Comparison of ENCODE assay signal across 8 mouse cellular contexts in the genomic region with DNA sequence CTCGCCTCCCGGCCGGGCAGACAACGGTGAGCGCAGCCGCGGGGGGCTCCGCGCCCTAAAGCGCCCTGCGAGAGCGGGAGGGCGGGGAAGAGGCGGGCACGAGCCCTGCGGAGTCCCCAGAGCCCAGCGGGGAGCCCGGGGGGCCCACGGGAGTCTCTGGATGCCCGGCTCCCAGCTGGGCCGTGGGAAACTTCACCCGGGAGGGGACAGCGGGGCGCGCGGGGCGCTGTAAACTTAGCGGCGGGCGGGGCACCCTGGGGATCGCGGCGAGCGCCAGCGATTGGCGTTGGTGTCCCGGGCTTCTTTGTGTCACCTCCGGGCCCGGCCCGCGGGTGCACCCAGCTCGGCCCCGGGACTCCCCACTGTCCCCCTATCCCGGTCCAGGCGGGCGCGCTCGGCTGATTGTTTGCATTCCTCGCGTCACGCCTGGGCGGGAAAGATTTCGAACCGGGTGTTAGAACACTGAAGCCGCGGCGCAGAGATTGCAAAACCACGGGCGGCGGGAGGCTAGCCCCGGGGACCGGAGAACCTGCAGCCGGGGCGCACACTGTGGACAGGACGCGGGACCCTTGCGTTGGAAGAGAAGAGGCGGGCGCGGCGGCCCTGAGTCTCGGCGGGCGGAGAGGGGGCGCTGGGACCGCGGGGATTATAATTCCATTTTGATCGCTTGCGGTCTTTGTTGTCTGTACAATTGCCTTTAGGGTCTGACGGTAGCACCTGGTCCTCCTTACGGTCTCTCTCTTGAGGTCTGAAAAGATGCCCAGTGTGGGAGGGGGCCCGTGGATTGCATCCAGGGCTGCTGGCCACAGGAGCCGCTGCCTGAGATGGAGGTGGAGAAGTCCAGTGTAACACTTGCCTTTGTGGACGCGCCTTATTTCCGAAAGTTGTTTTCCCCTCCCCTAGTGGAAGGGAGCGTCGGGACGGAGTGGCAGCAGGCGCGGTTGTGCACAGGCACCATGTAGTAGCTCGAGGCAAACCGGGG. TPM values are rescaled to one million over a fixed set of nuclear protein-coding genes. Genes with fewer than 3 reads are reported as not detected.
DNase-seq lines count a peak whose midpoint lies in the region; ATAC-seq lines count a peak whose summit lies in the region.

No protein-coding gene starts in this region.

- peak overlapping the region; percentile 90 for H3K9ac ChIP-seq in intestine, embryonic 15.5 days
- H3K9ac ChIP-seq in limb, embryonic 12.5 days (replicated peaks), result peak overlapping the region; percentile 95
- H3K9ac ChIP-seq in midbrain, embryonic 11.5 days (ENCODE audit: low read length), result peak overlapping the region; percentile 98

- H3K4me1 ChIP-seq in intestine, embryonic 15.5 days (replicated peaks), result peaks cover 14% of the 10 kb centered on the region
- H3K4me1 ChIP-seq in limb, embryonic 12.5 days (replicated peaks), result peaks cover 33% of the 10 kb centered on the region
- peaks cover 11% of the 10 kb centered on the region for H3K4me1 ChIP-seq in midbrain, embryonic 11.5 days (ENCODE audit: control insufficient read depth, insufficient read depth, low read length)

- no peaks in the 10 kb centered on the region for H3K36me3 ChIP-seq in intestine, embryonic 15.5 days
- no peaks in the 10 kb centered on the region for H3K36me3 ChIP-seq in limb, embryonic 12.5 days
- H3K36me3 ChIP-seq in midbrain, embryonic 11.5 days (ENCODE audit: control insufficient read depth, insufficient read depth, low read length), result no peaks in the 10 kb centered on the region

- peak overlapping the region; percentile 80 for H3K4me2 ChIP-seq in intestine, embryonic 15.5 days (replicated peaks)
- peak overlapping the region; percentile 79 for H3K4me2 ChIP-seq in limb, embryonic 12.5 days
- H3K4me2 ChIP-seq in midbrain, embryonic 11.5 days, result peak overlapping the region; percentile 85

- ATAC-seq in granulocyte monocyte progenitor cell, adult 5-6 weeks (replicated peaks; ENCODE audit: poor library complexity, severe bottlenecking), result peak; percentile 45
- peak; percentile 88 for ATAC-seq in intestine, embryonic 15.5 days
- peak; percentile 50 for ATAC-seq in limb, embryonic 12.5 days (ENCODE audit: insufficient number of reproducible peaks, insufficient read depth, low FRiP score, low TSS enrichment, low read depth)
- ATAC-seq in midbrain, embryonic 11.5 days (ENCODE audit: low FRiP score), result peak; percentile 75

- WGBS in intestine, embryonic 15.5 days, result under 1% methylated on average over 91 of the region's 93 CpGs
- under 1% methylated on average over 88 of the region's 93 CpGs for WGBS in limb, embryonic 12.5 days
- WGBS in midbrain, embryonic 11.5 days, result 1% methylated on average over 80 of the region's 93 CpGs

- H3K4me3 ChIP-seq in intestine, embryonic 15.5 days (replicated peaks), result peak overlapping the region; percentile 95
- peak overlapping the region; percentile 76 for H3K4me3 ChIP-seq in limb, embryonic 12.5 days (replicated peaks)
- H3K4me3 ChIP-seq in midbrain, embryonic 11.5 days (ENCODE audit: low read depth, low read length), result peak overlapping the region; percentile 91

- H3K27me3 ChIP-seq in intestine, embryonic 15.5 days (replicated peaks), result no peaks in the 10 kb centered on the region
- peaks cover 13% of the 10 kb centered on the region for H3K27me3 ChIP-seq in limb, embryonic 12.5 days
- no peaks in the 10 kb centered on the region for H3K27me3 ChIP-seq in midbrain, embryonic 11.5 days (ENCODE audit: control insufficient read depth, insufficient read depth, low read length)

- peak overlapping the region; percentile 83 for H3K27ac ChIP-seq in intestine, embryonic 15.5 days
- H3K27ac ChIP-seq in limb, embryonic 12.5 days, result peak overlapping the region; percentile 90
- peak overlapping the region; percentile 64 for H3K27ac ChIP-seq in midbrain, embryonic 11.5 days (ENCODE audit: low read depth, low read length)

- no peaks in the 10 kb centered on the region for H3K9me3 ChIP-seq in intestine, embryonic 15.5 days
- no peaks in the 10 kb centered on the region for H3K9me3 ChIP-seq in limb, embryonic 12.5 days
- no peaks in the 10 kb centered on the region for H3K9me3 ChIP-seq in midbrain, embryonic 11.5 days (ENCODE audit: control insufficient read depth, low read length)

- DNase-seq in layer of hippocampus, adult 18-20 months (ENCODE audit: low spot score in 2 of 2), result peak; percentile 11 to 29
- no peak for DNase-seq in layer of hippocampus, adult 9-10 months (ENCODE audit: low spot score)
- DNase-seq in embryo, embryonic 10.5 days (ENCODE audit: low spot score), result peak; percentile 72
- peak; percentile 96 for DNase-seq in midbrain, embryonic 11.5 days (ENCODE audit: low spot score, missing footprints)
- peak; percentile 27 to 57 for DNase-seq in spleen, adult 18-20 months

RNA-seq across cellular contexts. Expression of a gene that starts 0.8 kb away (rescaled TPM):
- total RNA-seq in layer of hippocampus, adult 18-20 months (2021), result 10 to 100 TPM; 19.0 to 21.1 TPM
- 6.4 and 7.2 TPM in 2 replicates for total RNA-seq in granulocyte monocyte progenitor cell, adult 5-6 weeks (2014; fragmentation: Nextera tagmentation)
- 6.1 and 9.7 TPM in 2 replicates for total RNA-seq in granulocyte monocyte progenitor cell, adult 5-6 weeks (2017)
- polyA plus RNA-seq in intestine, embryonic 15.5 days (2015; fragmentation: Nextera tagmentation; extraction: Ambion mirVana), result 35.7 and 37.6 TPM in 2 replicates
- 106 and 119 TPM in 2 replicates for polyA plus RNA-seq in limb, embryonic 12.5 days (2016; fragmentation: Nextera tagmentation; extraction: Ambion mirVana)
- polyA plus RNA-seq in midbrain, embryonic 11.5 days (2014; fragmentation: Nextera tagmentation; extraction: Ambion mirVana), result 79.1 and 80.1 TPM in 2 replicates
